Mouse (Mus musculus): ENCODE measurements at regions not wholly inside any gene's neighbourhood (a gene's known extent, or its start where the extent isn't known, plus 50 kb on each side); places are given as distances from the start of the nearest gene placed in this dataset.
"Not testable (repeated sequence)": the region's sequence is repeated elsewhere in the genome, so short reads cannot be mapped to it uniquely, and the experiment has no call there.

DNA sequence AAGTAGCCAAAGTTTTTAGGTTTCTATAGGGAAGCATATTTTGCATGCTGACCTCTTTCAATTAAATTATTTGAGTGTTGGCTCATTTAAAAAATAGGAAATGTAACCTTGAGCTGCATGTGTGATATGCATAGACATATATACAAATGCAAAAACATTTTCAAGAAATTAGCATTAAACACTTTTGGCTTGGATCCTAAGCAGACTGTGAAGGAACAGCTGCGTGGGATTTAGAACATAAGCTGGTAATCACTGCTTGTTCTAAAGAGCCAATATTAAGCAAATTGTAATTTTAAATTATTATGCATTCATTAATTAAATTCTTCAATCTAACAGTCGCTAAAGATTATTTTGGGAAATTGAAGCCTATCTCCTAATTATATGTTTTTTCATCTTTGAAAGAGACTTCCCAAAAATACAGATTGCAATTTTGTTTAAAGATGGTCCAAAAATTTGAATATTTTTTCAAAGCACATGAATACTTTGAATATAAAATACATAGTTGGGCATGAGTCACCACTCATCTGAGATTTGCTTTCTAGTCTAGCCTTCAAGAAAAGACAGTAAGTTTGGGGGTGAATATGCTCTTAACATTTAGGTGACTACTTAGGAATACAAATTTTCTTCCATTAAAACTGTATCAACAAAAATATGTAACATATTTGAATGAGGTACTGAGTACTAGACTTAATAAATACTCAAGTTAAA lies 163.3 kb upstream of the Hsf2 start:
- no peak for DNase-seq (ENCODE audit: low spot score)

- no peak for DNase-seq (ENCODE audit: low spot score)
Observed at GRCm38 (mm10) chr10:57324226-57324625, 162.0 kb upstream of the Hsf2 start.

- DNase-seq (ENCODE audit: low spot score) = not testable (repeated sequence)
Observed at GRCm38 (mm10) chr10:57362781-57363180, 123.4 kb upstream of the Hsf2 start.
